Mouse (Mus musculus) limb, embryonic 14.5 days (tissue): Measurements from ENCODE around the gene Rab3a. TPM values are rescaled to one million over a fixed set of nuclear protein-coding genes. Genes with fewer than 3 reads are reported as not detected.

Source experiments
- ATAC-seq: fragments of 200-750 bp; cut with Nextera tagmentation; 2 replicates; pipeline ENCODE4 v1.8.0; 2017; ENCODE audit warnings: low read depth, moderate number of reproducible peaks, moderate TSS enrichment; ENCODE audit not compliant: low FRiP score
- DNase-seq: peaks from one replicate; pipeline ENCODE4 v3.0.0-alpha.2; 2015; ENCODE audit warnings: low spot score
- H3K27ac ChIP-seq: fragments of 300-500 bp; sonication (generic); replicated peaks from 2 replicates; pipeline ENCODE4 v1.5.1; 2014; ENCODE audit warnings: low read depth, mild to moderate bottlenecking, low read length, moderate library complexity, mixed read lengths
- H3K27me3 ChIP-seq: fragments of 300-500 bp; sonication (generic); 2 replicates; pipeline ENCODE4 v1.6.1; 2014; ENCODE audit warnings: low read length, mixed read lengths; ENCODE audit not compliant: control insufficient read depth, insufficient read depth
- H3K36me3 ChIP-seq: fragments of 300-500 bp; sonication (generic); 2 replicates; pipeline ENCODE4 v1.6.1; 2014; ENCODE audit warnings: mild to moderate bottlenecking, low read length, moderate library complexity, mixed read lengths; ENCODE audit not compliant: control insufficient read depth, insufficient read depth
- H3K4me1 ChIP-seq: fragments of 300-500 bp; sonication (generic); 2 replicates; pipeline ENCODE4 v1.6.1; 2014; ENCODE audit warnings: antibody characterized with exemption, low read length, mixed read lengths; ENCODE audit not compliant: control insufficient read depth, insufficient read depth
- H3K4me2 ChIP-seq: fragments of 300-500 bp; sonication (generic); replicated peaks from 2 replicates; pipeline ENCODE4 v1.6.1; 2014; ENCODE audit warnings: low read depth, mild to moderate bottlenecking, low read length, moderate library complexity; ENCODE audit not compliant: severe bottlenecking
- H3K4me3 ChIP-seq: fragments of 300-500 bp; sonication (generic); replicated peaks from 2 replicates; pipeline ENCODE4 v1.5.1; 2014; ENCODE audit warnings: low read length
- H3K9ac ChIP-seq: fragments of 300-500 bp; sonication (generic); 2 replicates; pipeline ENCODE4 v1.6.1; 2014; ENCODE audit warnings: mild to moderate bottlenecking, low read depth, low read length, moderate library complexity; ENCODE audit not compliant: severe bottlenecking
- H3K9me3 ChIP-seq: fragments of 300-500 bp; sonication (generic); 2 replicates; pipeline ENCODE4 v1.6.1; 2016; ENCODE audit warnings: low read length; ENCODE audit not compliant: control insufficient read depth
- POLR2A ChIP-seq: fragments of 200-500 bp; IDR thresholded peaks from 2 replicates; pipeline ENCODE4 v1.8.0; 2012; ENCODE audit warnings: inconsistent platforms, mild to moderate bottlenecking, moderate library complexity, borderline replicate concordance; ENCODE audit not compliant: insufficient read depth, insufficient read length; ENCODE audit errors: extremely low read depth
- whole genome bisulfite sequencing: fragments of 180-500 bp; shearing (Covaris S2); extraction: QIAGEN DNeasy Blood & Tissue Kit; methylation state at CpG from one replicate; pipeline ENCODE4 v1.1.7; 2014; 5-methylcytosine and 5-hydroxymethylcytosine counted together
- polyA plus RNA-seq, 2 experiments: library from polyadenylated mRNA; depleted of rRNA in 1 of 2; stranded (reverse) in 1 of 2; unstranded in 1 of 2; fragments of >200 nt; fragmentation: Nextera tagmentation in 1 of 2; extraction: Ambion mirVana in 1 of 2; gene quantifications; 2 replicates each; pipeline versions ENCODE4 v1.2.1 to v1.2.3; 2012 to 2014

Rab3a gene
- polyA plus RNA-seq (2012; rRNA removed) (27.2 and 36.6 TPM in 2 replicates), polyA plus RNA-seq (2014; fragmentation: Nextera tagmentation; extraction: Ambion mirVana) (19.8 and 20.1 TPM in 2 replicates)

GRCm38 (mm10) chr8:70754043-70754870 lies at the start of gene Rab3a:
Gene Rab3a (plus strand): TSS chr8:70754679.
- Histone ChIP-seq H3K9ac (peak within 1 kb of the TSS; percentile 81), H3K4me3 (peak within 1 kb of the TSS; percentile 77), H3K36me3 (peaks cover 23% of the 10 kb centered on the region), H3K4me2 (peak within 1 kb of the TSS; percentile 96), H3K9me3 (no peaks in the 10 kb centered on the region), H3K4me1 (peaks cover 18% of the 10 kb centered on the region), H3K27me3 (no peaks in the 10 kb centered on the region), H3K27ac (peak within 1 kb of the TSS; percentile 72)
- DNase-seq (peak; percentile 100), ATAC-seq (peak; percentile 98)
- TF ChIP-seq POLR2A = no peak
- 7% methylated on average over 37 of the region's 37 CpGs for WGBS

- DNase-seq (no peak), ATAC-seq (no peak)
- WGBS = 89% methylated on average over 14 of the region's 14 CpGs
- Histone ChIP-seq H3K4me3 (no peak overlapping the region), H3K4me1 (no peaks in the 10 kb centered on the region), H3K4me2 (no peak overlapping the region), H3K9ac (no peak overlapping the region), H3K27ac (no peak overlapping the region), H3K36me3 (peaks cover 7% of the 10 kb centered on the region), H3K9me3 (no peaks in the 10 kb centered on the region), H3K27me3 (no peaks in the 10 kb centered on the region)
- TF ChIP-seq POLR2A = no peak
Observed at GRCm38 (mm10) chr8:70708281-70708680, 46.2 kb upstream of the Rab3a start.

GRCm38 (mm10) chr8:70709794-70710193 lies 44.7 kb upstream of the Rab3a start:
- no peak overlapping the region for H3K9ac ChIP-seq
- no peak for ATAC-seq
- no peak overlapping the region for H3K27ac ChIP-seq
- H3K36me3 ChIP-seq = no peaks in the 10 kb centered on the region
- no peaks in the 10 kb centered on the region for H3K4me1 ChIP-seq
- H3K4me2 ChIP-seq = no peak overlapping the region
- TF ChIP-seq POLR2A = no peak
- no peak for DNase-seq
- no peaks in the 10 kb centered on the region for H3K9me3 ChIP-seq
- H3K27me3 ChIP-seq = no peaks in the 10 kb centered on the region
- H3K4me3 ChIP-seq = no peak overlapping the region
- 88% methylated on average over 9 of the region's 9 CpGs for WGBS

- 100% methylated on average over 1 of the region's 1 CpGs for WGBS
- DNase-seq = no peak
- no peak overlapping the region for H3K27ac ChIP-seq
Observed at GRCm38 (mm10) chr8:70710296-70710695, 44.2 kb upstream of the Rab3a start.

GRCm38 (mm10) chr8:70711041-70711440 lies 43.4 kb upstream of the Rab3a start:
- WGBS = 86% methylated on average over 11 of the region's 11 CpGs
- Histone ChIP-seq H3K36me3 (no peaks in the 10 kb centered on the region), H3K4me1 (no peaks in the 10 kb centered on the region), H3K27me3 (no peaks in the 10 kb centered on the region), H3K9me3 (no peaks in the 10 kb centered on the region), H3K4me2 (no peak overlapping the region), H3K9ac (no peak overlapping the region), H3K27ac (no peak overlapping the region), H3K4me3 (no peak overlapping the region)
- DNase-seq (no peak), ATAC-seq (no peak)
- TF ChIP-seq POLR2A = no peak

More at GRCm38 (mm10) chr8:70710296-70710695, 44.2 kb upstream of the Rab3a start:
- no peak for TF ChIP-seq POLR2A
- H3K36me3 ChIP-seq = no peaks in the 10 kb centered on the region
- H3K27me3 ChIP-seq = no peaks in the 10 kb centered on the region
- H3K9me3 ChIP-seq = no peaks in the 10 kb centered on the region
- H3K4me1 ChIP-seq = no peaks in the 10 kb centered on the region
- ATAC-seq = no peak
- no peak overlapping the region for H3K4me2 ChIP-seq
- no peak overlapping the region for H3K4me3 ChIP-seq
- no peak overlapping the region for H3K9ac ChIP-seq

GRCm38 (mm10) chr8:70713991-70714390 lies 40.5 kb upstream of the Rab3a start:
- H3K27me3 ChIP-seq = no peaks in the 10 kb centered on the region
- no peaks in the 10 kb centered on the region for H3K36me3 ChIP-seq
- H3K27ac ChIP-seq = no peak overlapping the region
- no peak overlapping the region for H3K4me2 ChIP-seq
- H3K9ac ChIP-seq = no peak overlapping the region
- DNase-seq = no peak
- no peak for TF ChIP-seq POLR2A
- no peaks in the 10 kb centered on the region for H3K9me3 ChIP-seq
- ATAC-seq = no peak
- H3K4me1 ChIP-seq = no peaks in the 10 kb centered on the region
- no peak overlapping the region for H3K4me3 ChIP-seq
- WGBS = 77% methylated on average over 7 of the region's 7 CpGs
